Mouse (Mus musculus): ENCODE results near the gene Adora3. TPM values are rescaled to one million over a fixed set of nuclear protein-coding genes. Genes with fewer than 3 reads are reported as not detected.

Gene Adora3
- total and polyA plus RNA-seq, 3 experiments, result 0.37 TPM; not detected in 2

DNA sequence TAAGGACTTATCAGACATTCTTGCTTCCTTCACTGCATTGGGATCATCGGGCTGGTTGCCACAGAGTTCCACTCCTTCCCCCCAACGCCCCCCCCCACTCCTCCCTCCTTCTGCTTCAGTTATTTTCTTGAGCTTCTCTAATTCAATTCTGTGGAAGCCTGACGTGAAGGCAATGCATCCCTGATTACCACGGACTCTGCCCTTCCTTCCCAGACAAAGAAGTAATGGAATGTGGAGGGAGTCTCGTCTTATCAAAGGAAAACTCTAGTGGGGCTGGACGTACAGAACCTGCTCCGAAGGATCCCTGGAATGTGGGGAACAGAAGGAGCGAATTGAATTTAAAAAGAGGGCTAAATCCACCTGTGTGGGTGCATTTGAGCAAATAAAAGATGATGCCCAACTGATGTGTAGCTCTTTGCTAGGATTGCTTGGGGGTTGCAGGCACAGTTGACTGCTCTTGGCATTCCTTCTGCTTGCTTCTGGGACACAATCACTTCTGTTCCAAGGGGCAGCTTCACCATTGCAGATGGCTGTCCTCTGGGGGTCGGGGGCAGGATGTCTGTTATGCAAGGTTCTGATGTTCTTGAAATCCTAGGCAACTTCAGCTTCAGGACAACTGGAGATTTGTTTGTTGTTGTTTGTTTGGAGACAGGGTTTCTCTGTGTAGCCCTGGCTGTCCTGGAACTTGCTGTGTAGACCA is 37.4 kb downstream of the Adora3 start:
- Histone ChIP-seq H3K9ac (ENCODE audit: low read depth, low read length) (no peak overlapping the region), H3K36me3 (ENCODE audit: control insufficient read depth, insufficient read depth, low read length) (no peaks in the 10 kb centered on the region), H3K4me3 (no peak overlapping the region), H3K4me1 (ENCODE audit: control insufficient read depth, insufficient read depth, low read length) (no peaks in the 10 kb centered on the region; the same call in 1 of the 2 replicates), H3K27ac (no peak overlapping the region), H3K27me3 (ENCODE audit: control insufficient read depth, insufficient read depth, low read length) (no peaks in the 10 kb centered on the region), H3K79me2 (replicated peaks; ENCODE audit: control insufficient read depth, insufficient read depth, low read length) (no peaks in the 10 kb centered on the region)
- DNase-seq, result no peak
- TF ChIP-seq EP300 (IDR thresholded peaks at IDR 0.05; ENCODE audit: insufficient read depth, low read depth, low read length) (no peak), POLR2A (IDR thresholded peaks at IDR 0.05; ENCODE audit: insufficient read depth, low read depth, low read length) (no peak), CTCF (IDR thresholded peaks at IDR 0.05) (no peak)
- intact Hi-C loops (cut with DNase I), result no loop called here
- 29% methylated on average over 9 of the region's 9 CpGs for WGBS

GRCm38 (mm10) chr3:105908976-105909375 is 38.3 kb downstream of the Adora3 start:
- WGBS, result 84% methylated on average over 4 of the region's 4 CpGs
- no peak overlapping the region for H3K4me3 ChIP-seq
- H3K4me1 ChIP-seq (ENCODE audit: control insufficient read depth, insufficient read depth, low read length), result peaks cover 1% of the 10 kb centered on the region
- H3K36me3 ChIP-seq (ENCODE audit: control insufficient read depth, insufficient read depth, low read length), result no peaks in the 10 kb centered on the region
- TF ChIP-seq EP300 (IDR thresholded peaks at IDR 0.05; ENCODE audit: insufficient read depth, low read depth, low read length) (no peak), POLR2A (IDR thresholded peaks at IDR 0.05; ENCODE audit: insufficient read depth, low read depth, low read length) (no peak), CTCF (IDR thresholded peaks at IDR 0.05) (no peak)
- DNase-seq, result no peak
- no peak overlapping the region for H3K9ac ChIP-seq (ENCODE audit: low read depth, low read length)
- no peak overlapping the region for H3K27ac ChIP-seq
- H3K79me2 ChIP-seq (replicated peaks; ENCODE audit: control insufficient read depth, insufficient read depth, low read length), result no peaks in the 10 kb centered on the region
- H3K27me3 ChIP-seq (ENCODE audit: control insufficient read depth, insufficient read depth, low read length), result no peaks in the 10 kb centered on the region
- intact Hi-C loops (cut with DNase I), result no loop called here

GRCm38 (mm10) chr3:105910519-105911190 is 40.0 kb downstream of the Adora3 start:
- TF ChIP-seq POLR2A (IDR thresholded peaks at IDR 0.05; ENCODE audit: insufficient read depth, low read depth, low read length), result no peak
- no peak for TF ChIP-seq CTCF (IDR thresholded peaks at IDR 0.05)
- TF ChIP-seq EP300 (IDR thresholded peaks at IDR 0.05; ENCODE audit: insufficient read depth, low read depth, low read length), result no peak
- H3K27me3 ChIP-seq (ENCODE audit: control insufficient read depth, insufficient read depth, low read length), result no peaks in the 10 kb centered on the region
- no peaks in the 10 kb centered on the region for H3K79me2 ChIP-seq (replicated peaks; ENCODE audit: control insufficient read depth, insufficient read depth, low read length)
- no peak overlapping the region for H3K4me3 ChIP-seq
- WGBS, result 67% methylated on average over 11 of the region's 11 CpGs
- H3K4me1 ChIP-seq (ENCODE audit: control insufficient read depth, insufficient read depth, low read length), result peaks cover 4% of the 10 kb centered on the region
- intact Hi-C loops (cut with DNase I), result no loop called here
- DNase-seq, result peak in 1 of 2 experiments; percentile 22
- no peak overlapping the region for H3K9ac ChIP-seq (ENCODE audit: low read depth, low read length)
- no peaks in the 10 kb centered on the region for H3K36me3 ChIP-seq (ENCODE audit: control insufficient read depth, insufficient read depth, low read length)
- H3K27ac ChIP-seq, result no peak overlapping the region

DNA sequence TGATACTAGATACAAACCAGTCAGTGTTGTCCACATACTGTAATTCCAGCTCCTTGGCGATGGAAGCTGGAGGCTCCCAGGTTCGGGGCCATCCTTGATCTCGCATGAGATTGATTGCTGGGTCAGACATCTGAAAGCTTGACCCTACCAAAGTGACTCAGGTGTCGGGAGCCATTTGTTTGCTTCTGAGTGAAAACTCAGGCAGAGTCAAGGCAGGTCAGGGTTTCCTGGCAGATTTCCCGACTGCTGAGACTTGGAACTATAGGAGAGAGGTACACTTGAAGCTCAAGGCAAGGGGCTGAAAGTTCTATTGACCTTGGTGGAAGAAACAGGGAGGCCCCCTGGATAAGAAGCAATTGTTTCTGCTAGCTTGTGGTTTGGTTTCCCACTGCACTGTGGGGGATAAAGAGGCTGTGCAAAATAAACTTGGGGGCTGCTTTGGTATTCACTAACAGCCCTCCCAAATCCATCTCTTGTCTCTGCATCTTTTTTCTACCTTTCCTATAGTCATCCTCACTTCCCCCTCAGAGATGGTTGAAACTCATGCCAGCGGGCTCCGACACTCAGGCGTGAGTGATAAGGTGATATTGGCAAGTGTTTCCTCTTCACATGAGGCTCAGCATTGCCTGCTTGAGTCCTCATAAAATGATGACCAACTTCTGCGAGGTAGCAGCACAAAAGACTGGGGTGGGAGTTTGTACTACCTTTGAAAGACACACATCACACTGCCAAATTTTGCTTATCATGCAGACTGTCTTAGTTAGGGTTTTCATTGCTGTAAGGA is 41.6 kb downstream of the Adora3 start:
- intact Hi-C loops (cut with DNase I), result no loop called here
- no peak for DNase-seq

GRCm38 (mm10) chr3:105913839-105914681 is 43.4 kb downstream of the Adora3 start:
- Histone ChIP-seq H3K4me3 (no peak overlapping the region), H3K27me3 (ENCODE audit: control insufficient read depth, insufficient read depth, low read length) (no peaks in the 10 kb centered on the region), H3K9ac (ENCODE audit: low read depth, low read length) (no peak overlapping the region), H3K79me2 (replicated peaks; ENCODE audit: control insufficient read depth, insufficient read depth, low read length) (no peaks in the 10 kb centered on the region), H3K36me3 (ENCODE audit: control insufficient read depth, insufficient read depth, low read length) (no peaks in the 10 kb centered on the region), H3K4me1 (ENCODE audit: control insufficient read depth, insufficient read depth, low read length) (peaks cover 4% of the 10 kb centered on the region), H3K27ac (no peak overlapping the region)
- TF ChIP-seq CTCF (IDR thresholded peaks at IDR 0.05), result no peak
- intact Hi-C loops (cut with DNase I), result no loop called here
- 24% methylated on average over 10 of the region's 10 CpGs for WGBS
- no peak for DNase-seq

More for the DNA sequence above, 41.6 kb downstream of the Adora3 start:
- H3K79me2 ChIP-seq (replicated peaks; ENCODE audit: control insufficient read depth, insufficient read depth, low read length), result no peaks in the 10 kb centered on the region
- no peak overlapping the region for H3K27ac ChIP-seq
- no peaks in the 10 kb centered on the region for H3K27me3 ChIP-seq (ENCODE audit: control insufficient read depth, insufficient read depth, low read length)
- no peak for TF ChIP-seq POLR2A (IDR thresholded peaks at IDR 0.05; ENCODE audit: insufficient read depth, low read depth, low read length)
- no peak for TF ChIP-seq EP300 (IDR thresholded peaks at IDR 0.05; ENCODE audit: insufficient read depth, low read depth, low read length)
- TF ChIP-seq CTCF (IDR thresholded peaks at IDR 0.05), result no peak
- WGBS, result 54% methylated on average over 9 of the region's 9 CpGs
- no peak overlapping the region for H3K9ac ChIP-seq (ENCODE audit: low read depth, low read length)
- H3K36me3 ChIP-seq (ENCODE audit: control insufficient read depth, insufficient read depth, low read length), result no peaks in the 10 kb centered on the region
- peaks cover 4% of the 10 kb centered on the region for H3K4me1 ChIP-seq (ENCODE audit: control insufficient read depth, insufficient read depth, low read length)
- no peak overlapping the region for H3K4me3 ChIP-seq

Measured in heart, adult 2 months (tissue).